Mouse (Mus musculus): ENCODE measurements around the gene Ier5l. TPM values are rescaled to one million over a fixed set of nuclear protein-coding genes. Genes with fewer than 3 reads are reported as not detected.

Gene Ier5l
- total and polyA plus RNA-seq, 2 experiments from 2014 or later: 2.4 to 30.2 TPM

DNA sequence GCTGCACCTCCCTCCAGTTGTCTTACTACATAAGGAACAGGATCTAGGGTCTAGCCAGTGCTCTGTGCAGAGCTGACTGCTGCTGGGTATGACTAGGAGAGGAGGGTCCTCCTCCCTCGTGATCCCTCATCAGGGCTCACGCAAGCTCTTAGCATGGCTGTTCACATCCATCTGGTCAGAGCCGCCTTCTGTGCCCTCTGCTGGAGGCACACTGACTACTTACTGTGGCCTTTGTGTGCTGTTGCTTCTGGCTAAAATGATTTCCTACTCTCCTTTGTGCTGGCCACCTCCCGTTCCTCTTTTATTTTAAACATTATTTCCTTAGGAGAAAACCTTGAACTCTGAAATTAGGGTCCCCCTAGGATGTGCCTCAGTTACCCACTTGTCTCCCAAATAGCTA is 37.2 kb downstream of the Ier5l start:
- no peak overlapping the region for H3K27ac ChIP-seq
- no peak for TF ChIP-seq CTCF (IDR thresholded peaks at IDR 0.05; ENCODE audit: low read depth)
- no peaks in the 10 kb centered on the region for H3K27me3 ChIP-seq (ENCODE audit: insufficient read depth, low read length)
- H3K9ac ChIP-seq (replicated peaks; ENCODE audit: low read length): no peak overlapping the region
- H3K9me3 ChIP-seq (ENCODE audit: low read length): no peaks in the 10 kb centered on the region
- H3K4me2 ChIP-seq (ENCODE audit: low read depth, low read length): no peak overlapping the region
- H3K4me1 ChIP-seq (ENCODE audit: insufficient read depth, low read length): peaks cover 11% of the 10 kb centered on the region; the same call in 1 of the 2 replicates
- no peak overlapping the region for H3K4me3 ChIP-seq (ENCODE audit: low read length)
- WGBS: 75% methylated on average over 4 of the region's 4 CpGs
- ATAC-seq (no peak), DNase-seq (ENCODE audit: low spot score) (no peak)
- peaks cover 38% of the 10 kb centered on the region for H3K36me3 ChIP-seq (ENCODE audit: insufficient read depth, low read length)

DNA sequence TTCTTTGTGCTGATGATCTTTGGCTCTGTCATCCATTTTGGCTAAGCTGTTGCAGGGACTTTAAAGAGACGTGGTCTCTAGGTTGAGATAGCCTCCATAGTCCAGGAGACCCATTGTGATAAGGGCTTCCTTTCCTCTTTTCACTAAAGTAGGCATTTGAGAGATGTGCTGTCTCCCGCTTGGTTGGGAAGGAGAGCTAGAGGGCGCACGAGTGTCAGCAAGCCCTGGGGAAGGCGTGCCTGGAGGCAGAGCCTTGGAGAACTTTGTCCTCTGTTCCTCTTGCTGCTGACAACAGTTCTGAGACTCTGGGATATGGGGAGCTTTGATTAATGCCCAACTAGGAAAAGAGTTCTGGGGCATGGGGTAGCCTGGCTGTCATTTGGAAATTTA is 37.9 kb downstream of the Ier5l start:
- 76% methylated on average over 5 of the region's 5 CpGs for WGBS
- H3K9me3 ChIP-seq (ENCODE audit: low read length): no peaks in the 10 kb centered on the region
- peaks cover 45% of the 10 kb centered on the region for H3K36me3 ChIP-seq (ENCODE audit: insufficient read depth, low read length)
- ATAC-seq: 0 out of 2 replicates have a peak, but pooled peaks have one; percentile 19
- no peak for TF ChIP-seq CTCF (IDR thresholded peaks at IDR 0.05; ENCODE audit: low read depth)
- no peak overlapping the region for H3K4me2 ChIP-seq (ENCODE audit: low read depth, low read length)
- H3K27me3 ChIP-seq (ENCODE audit: insufficient read depth, low read length): no peaks in the 10 kb centered on the region
- H3K4me1 ChIP-seq (ENCODE audit: insufficient read depth, low read length): peaks cover 4% of the 10 kb centered on the region; the same call in 1 of the 2 replicates
- H3K27ac ChIP-seq: no peak overlapping the region
- H3K9ac ChIP-seq (replicated peaks; ENCODE audit: low read length): no peak overlapping the region
- no peak overlapping the region for H3K4me3 ChIP-seq (ENCODE audit: low read length)
- no peak for DNase-seq (ENCODE audit: low spot score)

DNA sequence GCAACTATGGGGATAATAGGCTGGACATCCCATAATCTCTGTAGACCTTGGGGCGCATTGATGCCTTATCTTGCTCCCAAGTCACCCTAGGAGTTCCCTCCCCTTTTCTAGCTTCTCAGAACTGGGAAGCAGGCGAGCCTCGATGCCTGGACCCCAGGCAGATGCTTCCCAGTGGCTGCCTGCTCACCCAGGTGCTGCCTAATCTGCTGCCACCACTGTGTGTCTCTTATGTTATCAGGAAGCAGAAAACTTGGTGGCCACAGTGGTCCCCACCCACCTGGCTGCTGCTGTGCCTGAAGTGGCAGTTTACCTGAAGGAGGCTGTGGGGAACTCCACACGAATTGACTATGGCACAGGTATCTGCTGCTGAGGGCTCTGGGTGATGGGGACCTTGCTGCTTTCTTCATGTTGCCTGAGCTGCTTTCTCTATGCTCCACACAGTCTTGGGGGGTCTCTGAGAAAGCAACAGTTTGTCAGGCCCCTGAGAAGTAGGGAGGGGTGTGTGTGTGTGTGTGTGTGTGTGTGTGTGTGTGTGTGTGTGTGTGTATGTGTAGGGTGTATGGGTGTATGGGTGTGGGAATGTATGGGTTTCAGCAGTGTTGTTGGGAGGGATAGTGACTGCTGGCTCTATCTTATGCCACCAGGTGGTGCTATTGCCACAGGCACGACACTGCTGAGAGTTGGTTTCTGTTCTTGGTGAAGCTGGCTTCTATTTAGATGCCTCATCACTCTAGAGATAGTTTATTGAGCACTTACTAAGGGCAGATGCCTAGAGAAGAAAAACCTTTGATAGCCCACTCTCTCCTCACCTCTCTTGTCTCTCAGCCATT is 38.5 kb downstream of the Ier5l start:
- peak; percentile 96 for TF ChIP-seq CTCF (IDR thresholded peaks at IDR 0.05; ENCODE audit: low read depth)
- ATAC-seq (peak; percentile 79), DNase-seq (ENCODE audit: low spot score) (peak; percentile 87)
- Histone ChIP-seq H3K9ac (replicated peaks; ENCODE audit: low read length) (no peak overlapping the region), H3K4me1 (ENCODE audit: insufficient read depth, low read length) (0 out of 2 replicates have a peak, but pooled peaks cover under 1% of the 10 kb centered on the region), H3K9me3 (ENCODE audit: low read length) (no peaks in the 10 kb centered on the region), H3K4me2 (ENCODE audit: low read depth, low read length) (no peak overlapping the region), H3K36me3 (ENCODE audit: insufficient read depth, low read length) (peaks cover 49% of the 10 kb centered on the region), H3K27ac (no peak overlapping the region), H3K4me3 (ENCODE audit: low read length) (no peak overlapping the region), H3K27me3 (ENCODE audit: insufficient read depth, low read length) (no peaks in the 10 kb centered on the region)
- 47% methylated on average over 5 of the region's 5 CpGs for WGBS

DNA sequence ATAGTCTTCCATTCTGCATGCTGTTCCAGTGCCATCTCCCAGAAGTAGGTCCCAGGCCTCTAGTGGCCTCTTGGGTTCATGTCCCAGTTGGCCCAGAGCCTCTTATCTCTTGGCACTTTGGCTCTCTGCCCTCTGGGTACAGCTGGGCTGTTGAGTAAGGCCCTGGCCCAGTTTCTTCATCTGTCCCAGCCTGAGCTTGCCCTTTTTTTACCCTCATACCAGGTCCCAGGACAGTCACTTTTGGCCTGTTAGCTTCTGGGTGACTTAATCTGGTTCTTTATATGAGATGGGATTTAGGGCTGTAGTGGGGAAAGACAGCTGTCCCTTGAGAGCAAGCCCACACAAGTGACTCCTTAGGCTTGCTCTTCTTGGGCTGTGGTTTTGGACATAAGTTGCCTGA is 44.9 kb downstream of the Ier5l start:
- Histone ChIP-seq H3K27ac (no peak overlapping the region), H3K36me3 (ENCODE audit: insufficient read depth, low read length) (peaks cover 60% of the 10 kb centered on the region), H3K9ac (replicated peaks; ENCODE audit: low read length) (no peak overlapping the region), H3K9me3 (ENCODE audit: low read length) (no peaks in the 10 kb centered on the region), H3K27me3 (ENCODE audit: insufficient read depth, low read length) (no peaks in the 10 kb centered on the region), H3K4me2 (ENCODE audit: low read depth, low read length) (no peak overlapping the region), H3K4me1 (ENCODE audit: insufficient read depth, low read length) (no peaks in the 10 kb centered on the region), H3K4me3 (ENCODE audit: low read length) (no peak overlapping the region)
- TF ChIP-seq CTCF (IDR thresholded peaks at IDR 0.05; ENCODE audit: low read depth): no peak
- ATAC-seq: no peak
- DNase-seq (ENCODE audit: low spot score): no peak

Other genes with a start within 250 kb of the Ier5l start
- gene Lrrc8a, start 236.5 kb downstream of the Ier5l start, total RNA-seq (2014; rRNA removed): 66.2 and 68.4 TPM in 2 replicates
- gene Lrrc8a, start 236.5 kb downstream of the Ier5l start, polyA plus RNA-seq (2015; fragmentation: Nextera tagmentation; extraction: Ambion mirVana): 59.7 and 61.9 TPM in 2 replicates
- 6.8 and 15.1 TPM in 2 replicates for gene Gm28035, start 233.7 kb downstream of the Ier5l start, total RNA-seq (2014; rRNA removed)
- gene Gm28035, start 233.7 kb downstream of the Ier5l start, polyA plus RNA-seq (2015; fragmentation: Nextera tagmentation; extraction: Ambion mirVana): 0.25 and 0.31 TPM in 2 replicates
- 5.6 and 8.9 TPM in 2 replicates for gene Phyhd1, start 208.0 kb downstream of the Ier5l start, total RNA-seq (2014; rRNA removed)
- 6.2 and 7.4 TPM in 2 replicates for gene Phyhd1, start 208.0 kb downstream of the Ier5l start, polyA plus RNA-seq (2015; fragmentation: Nextera tagmentation; extraction: Ambion mirVana)
- gene Gm28038, start 193.2 kb downstream of the Ier5l start, total RNA-seq (2014; rRNA removed): not detected in 2 replicates
- not detected in 2 replicates for gene Gm28038, start 193.2 kb downstream of the Ier5l start, polyA plus RNA-seq (2015; fragmentation: Nextera tagmentation; extraction: Ambion mirVana)
- 43.7 and 50.4 TPM in 2 replicates for gene Dolk, start 187.9 kb downstream of the Ier5l start, total RNA-seq (2014; rRNA removed)
- gene Dolk, start 187.9 kb downstream of the Ier5l start, polyA plus RNA-seq (2015; fragmentation: Nextera tagmentation; extraction: Ambion mirVana): 42.1 and 43.5 TPM in 2 replicates
- gene Nup188, start 187.8 kb downstream of the Ier5l start, total RNA-seq (2014; rRNA removed): 32.6 and 51.0 TPM in 2 replicates
- 11.9 and 12.6 TPM in 2 replicates for gene Nup188, start 187.8 kb downstream of the Ier5l start, polyA plus RNA-seq (2015; fragmentation: Nextera tagmentation; extraction: Ambion mirVana)
- 397 and 410 TPM in 2 replicates for gene Sh3glb2, start 114.9 kb downstream of the Ier5l start, total RNA-seq (2014; rRNA removed)
- 171 and 180 TPM in 2 replicates for gene Sh3glb2, start 114.9 kb downstream of the Ier5l start, polyA plus RNA-seq (2015; fragmentation: Nextera tagmentation; extraction: Ambion mirVana)
- gene Miga2, start 110.0 kb downstream of the Ier5l start, total RNA-seq (2014; rRNA removed): 67.6 and 79.9 TPM in 2 replicates
- gene Miga2, start 110.0 kb downstream of the Ier5l start, polyA plus RNA-seq (2015; fragmentation: Nextera tagmentation; extraction: Ambion mirVana): 34.4 and 35.3 TPM in 2 replicates
- gene Dolpp1, start 82.0 kb downstream of the Ier5l start, total RNA-seq (2014; rRNA removed): 119 and 122 TPM in 2 replicates
- 48.2 and 49.4 TPM in 2 replicates for gene Dolpp1, start 82.0 kb downstream of the Ier5l start, polyA plus RNA-seq (2015; fragmentation: Nextera tagmentation; extraction: Ambion mirVana)
- gene Crat, start 58.4 kb downstream of the Ier5l start, total RNA-seq (2014; rRNA removed): 49.3 and 51.5 TPM in 2 replicates
- gene Crat, start 58.4 kb downstream of the Ier5l start, polyA plus RNA-seq (2015; fragmentation: Nextera tagmentation; extraction: Ambion mirVana): 26.0 and 27.6 TPM in 2 replicates
- gene Ptpa, start 58.2 kb downstream of the Ier5l start, total RNA-seq (2014; rRNA removed): 140 and 156 TPM in 2 replicates
- gene Ptpa, start 58.2 kb downstream of the Ier5l start, polyA plus RNA-seq (2015; fragmentation: Nextera tagmentation; extraction: Ambion mirVana): 133 and 138 TPM in 2 replicates
- 1.3 and 4.6 TPM in 2 replicates for gene Cstad, start 120.8 kb upstream of the Ier5l start, total RNA-seq (2014; rRNA removed)
- gene Cstad, start 120.8 kb upstream of the Ier5l start, polyA plus RNA-seq (2015; fragmentation: Nextera tagmentation; extraction: Ambion mirVana): 0.54 TPM in 1 of 2 replicates, not detected in the other